12 mouse cellular contexts compared by ENCODE assay signal in the genomic region with DNA sequence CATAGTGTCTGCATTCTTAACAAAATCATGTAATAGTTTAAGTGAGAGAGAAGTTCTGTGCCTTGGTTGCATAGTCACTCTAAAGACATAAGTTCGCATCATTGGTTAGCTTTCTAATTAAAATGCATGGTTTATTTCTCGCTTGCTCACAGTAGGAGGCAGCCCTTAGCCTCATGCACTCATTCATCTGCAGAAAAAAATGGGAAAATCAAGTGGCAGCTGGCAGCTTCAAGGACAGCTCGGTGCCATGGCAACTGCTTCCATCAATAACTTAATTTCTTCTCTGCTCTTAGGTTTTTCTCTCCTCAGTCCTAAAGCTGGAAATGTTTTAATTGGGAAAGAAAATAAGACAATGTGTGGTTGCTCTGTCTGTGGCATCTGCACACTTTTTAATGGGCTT. TPM values are rescaled to one million over a fixed set of nuclear protein-coding genes. Genes with fewer than 3 reads are reported as not detected.
DNase-seq lines count a peak whose midpoint lies in the region; ATAC-seq and TF ChIP-seq lines count a peak whose summit lies in the region.
"Had no signal": no experiment of that assay in that cellular context is flagged by ENCODE, and none has a peak within 500 bp of the region (broad histone marks: within the 10 kb centered on the region; RNA-seq: fewer than 3 reads in every experiment).

No protein-coding gene starts in this region.

- no peaks in the 10 kb centered on the region for H3K36me3 ChIP-seq in forebrain, embryonic 13.5 days (ENCODE audit: poor library complexity, severe bottlenecking)
- no peaks in the 10 kb centered on the region for H3K36me3 ChIP-seq in liver, postnatal 0 days (replicated peaks; ENCODE audit: insufficient read depth, low read length)
- H3K36me3 ChIP-seq: limb, embryonic 12.5 days had no signal

- H3K4me1 ChIP-seq in forebrain, embryonic 13.5 days = peaks cover 10% of the 10 kb centered on the region
- H3K4me1 ChIP-seq in liver, postnatal 0 days (ENCODE audit: insufficient read depth) = no peaks in the 10 kb centered on the region
- H3K4me1 ChIP-seq: limb, embryonic 12.5 days had no signal

- TF ChIP-seq CTCF in liver, postnatal 0 days (IDR thresholded peaks at IDR 0.05; ENCODE audit: low read depth) = no peak

- peak; percentile 72 for ATAC-seq in forebrain, embryonic 13.5 days
- ATAC-seq in liver, postnatal 0 days = no peak

- H3K4me3 ChIP-seq in forebrain, embryonic 13.5 days = no peak overlapping the region
- no peak overlapping the region for H3K4me3 ChIP-seq in liver, postnatal 0 days (ENCODE audit: low read depth, low read length)
- H3K4me3 ChIP-seq: limb, embryonic 12.5 days had no signal

- peak overlapping the region; percentile 13; the same call in 1 of the 2 replicates for H3K4me2 ChIP-seq in forebrain, embryonic 13.5 days
- no peak overlapping the region for H3K4me2 ChIP-seq in liver, postnatal 0 days (ENCODE audit: low read depth, low read length)
- H3K4me2 ChIP-seq: limb, embryonic 12.5 days; lung, embryonic 14.5 days had no signal

- H3K9ac ChIP-seq in forebrain, embryonic 13.5 days = no peak overlapping the region
- no peak overlapping the region for H3K9ac ChIP-seq in liver, postnatal 0 days (replicated peaks)
- H3K9ac ChIP-seq: limb, embryonic 12.5 days; lung, embryonic 14.5 days had no signal

- DNase-seq in layer of hippocampus, adult 18-20 months (ENCODE audit: low spot score in 2 of 2) = peak; percentile 69 to 84
- no peak for DNase-seq in layer of hippocampus, postnatal 10 days (ENCODE audit: low spot score in 2 of 2)
- DNase-seq in layer of hippocampus, adult 8-10 months (ENCODE audit: low spot score in 2 of 2) = peak; percentile 67 to 72
- DNase-seq in retina, embryonic 14.5 days (ENCODE audit: low spot score) = peak; percentile 44
- no peak for DNase-seq in kidney, postnatal 36 days
- DNase-seq in kidney, adult 11 months = no peak
- no peak for DNase-seq in liver, postnatal 0 days
- DNase-seq: B cell, adult 2 months; heart, postnatal 36 days; lung, embryonic 14.5 days had no signal

- H3K9me3 ChIP-seq in forebrain, embryonic 13.5 days (replicated peaks) = no peaks in the 10 kb centered on the region
- H3K9me3 ChIP-seq in liver, postnatal 0 days (ENCODE audit: low read length) = no peaks in the 10 kb centered on the region
- H3K9me3 ChIP-seq: limb, embryonic 12.5 days had no signal

- TF ChIP-seq EP300 in liver, postnatal 0 days (IDR thresholded peaks at IDR 0.05; ENCODE audit: low read depth) = no peak

- H3K27me3 ChIP-seq in forebrain, embryonic 13.5 days = no peaks in the 10 kb centered on the region
- H3K27me3 ChIP-seq in liver, postnatal 0 days (ENCODE audit: insufficient read depth, low read length) = no peaks in the 10 kb centered on the region
- H3K27me3 ChIP-seq: limb, embryonic 12.5 days had no signal

- WGBS in forebrain, embryonic 13.5 days = 17% methylated on average over 3 of the region's 3 CpGs
- 75% methylated on average over 3 of the region's 3 CpGs for WGBS in liver, postnatal 0 days (ENCODE audit: insufficient replicate concordance)

- peak overlapping the region; percentile 79 for H3K27ac ChIP-seq in forebrain, embryonic 13.5 days
- no peak overlapping the region for H3K27ac ChIP-seq in liver, postnatal 0 days (ENCODE audit: low read depth)
- H3K27ac ChIP-seq: limb, embryonic 12.5 days had no signal

RNA-seq across cellular contexts. Expression of a gene that starts 13.9 kb away (rescaled TPM):
- total RNA-seq in layer of hippocampus, adult 18-20 months (2021) = 10 to 100 TPM; 35.7 to 36.5 TPM
- total RNA-seq in layer of hippocampus, postnatal 10 days (2021) = 10 to 100 TPM; 49.3 TPM
- polyA plus RNA-seq in forebrain, embryonic 13.5 days (2015; fragmentation: Nextera tagmentation; extraction: Ambion mirVana) = 145 and 151 TPM in 2 replicates
- total RNA-seq in layer of hippocampus, adult 8-10 months (2022) = 10 to 100 TPM; 27.9 to 36.5 (median 29.8) TPM
- polyA plus RNA-seq in liver, postnatal 0 days (2015; fragmentation: Nextera tagmentation; extraction: Ambion mirVana) = 0.92 and 1.2 TPM in 2 replicates

RNA-seq across cellular contexts. Expression of a gene that starts 55.5 kb away (rescaled TPM):
- 10 to 100 TPM; 90.6 to 96.2 TPM for total RNA-seq in layer of hippocampus, adult 18-20 months (2021)
- 10 to 100 TPM; 87.4 to 90.0 TPM for total RNA-seq in layer of hippocampus, postnatal 10 days (2021)
- polyA plus RNA-seq in forebrain, embryonic 13.5 days (2015; fragmentation: Nextera tagmentation; extraction: Ambion mirVana) = 153 and 165 TPM in 2 replicates
- 100 to 1,000 TPM in 2 of 4 experiments, 10 to 100 TPM in 2; 85.7 to 105 (median 98.4) TPM for total RNA-seq in layer of hippocampus, adult 8-10 months (2022)
- polyA plus RNA-seq in liver, postnatal 0 days (2015; fragmentation: Nextera tagmentation; extraction: Ambion mirVana) = 32.6 and 34.1 TPM in 2 replicates

Comparison
In these comparisons a context has a peak if more than half of its experiments do, and no peak if none do; other contexts are left out.
1. DNase-seq: peak in layer of hippocampus, adult 18-20 months (2 of 2), layer of hippocampus, adult 8-10 months (2 of 2) and retina, embryonic 14.5 days (single experiment); none in layer of hippocampus, postnatal 10 days (0 of 2), kidney, postnatal 36 days (0 of 2), kidney, adult 11 months (single experiment) and liver, postnatal 0 days (single experiment).